Mouse (Mus musculus) forebrain, embryonic 13.5 days (tissue): ENCODE data around the gene Cdkn1c. TPM values are rescaled to one million over a fixed set of nuclear protein-coding genes. Genes with fewer than 3 reads are reported as not detected.

Source experiments
- ATAC-seq: fragments of 200-750 bp; cut with Nextera tagmentation; 2 replicates; pipeline ENCODE4 v1.8.0; 2017
- H3K27ac ChIP-seq: fragments of 300-500 bp; sonication (generic); 2 replicates; pipeline ENCODE4 v1.5.1; 2015; ENCODE audit warnings: inconsistent platforms, mild to moderate bottlenecking, moderate library complexity
- H3K27me3 ChIP-seq: fragments of 300-500 bp; sonication (generic); 2 replicates; pipeline ENCODE4 v1.6.1; 2015; ENCODE audit warnings: mild to moderate bottlenecking, inconsistent platforms
- H3K36me3 ChIP-seq: fragments of 300-500 bp; sonication (generic); 2 replicates; pipeline ENCODE4 v1.6.1; 2015; ENCODE audit warnings: mild to moderate bottlenecking, inconsistent platforms; ENCODE audit not compliant: poor library complexity, severe bottlenecking
- H3K4me1 ChIP-seq: fragments of 300-500 bp; sonication (generic); 2 replicates; pipeline ENCODE4 v1.6.1; 2015; ENCODE audit warnings: inconsistent platforms
- H3K4me2 ChIP-seq: fragments of 300-500 bp; sonication (generic); 2 replicates; pipeline ENCODE4 v1.6.1; 2015; ENCODE audit warnings: inconsistent platforms, mild to moderate bottlenecking, moderate library complexity
- H3K4me3 ChIP-seq: fragments of 300-500 bp; sonication (generic); 2 replicates; pipeline ENCODE4 v1.5.1; 2015; ENCODE audit warnings: mild to moderate bottlenecking, inconsistent platforms
- H3K9ac ChIP-seq: fragments of 300-500 bp; sonication (generic); 2 replicates; pipeline ENCODE4 v1.6.1; 2015; ENCODE audit warnings: mild to moderate bottlenecking, inconsistent platforms
- H3K9me3 ChIP-seq: fragments of 300-500 bp; sonication (generic); replicated peaks from 2 replicates; pipeline ENCODE4 v1.6.1; 2016; ENCODE audit warnings: inconsistent platforms
- WGBS: fragments of 180-500 bp; shearing (Covaris S2); methylation state at CpG from one replicate; pipeline ENCODE4 v1.1.7; 2015; 5-methylcytosine and 5-hydroxymethylcytosine counted together
- polyA plus RNA-seq: library from polyadenylated mRNA; unstranded; fragments of >200 nt; fragmentation: Nextera tagmentation; extraction: Ambion mirVana; gene quantifications from 2 replicates; pipeline ENCODE4 v1.2.1, GENCODE M21; 2015

The Cdkn1c gene
- polyA plus RNA-seq: 140 and 149 TPM in 2 replicates

GRCm38 (mm10) chr7:143460874-143461273 lies at the start of gene Cdkn1c:
Gene Cdkn1c (minus strand): TSS chr7:143461050.
- Histone ChIP-seq H3K4me1 (peaks cover 10% of the 10 kb centered on the region), H3K4me3 (peak within 1 kb of the TSS; percentile 47), H3K36me3 (no peaks in the 10 kb centered on the region), H3K9me3 (peaks cover 26% of the 10 kb centered on the region), H3K27me3 (peaks cover 84% of the 10 kb centered on the region), H3K9ac (peak within 1 kb of the TSS; percentile 68), H3K4me2 (peak within 1 kb of the TSS; percentile 60), H3K27ac (peak within 1 kb of the TSS; percentile 48)
- 33% methylated on average over 34 of the region's 48 CpGs for WGBS
- peak; percentile 90 for ATAC-seq

GRCm38 (mm10) chr7:143509566-143509965 lies 48.7 kb upstream of the Cdkn1c start:
- no peak overlapping the region for H3K4me2 ChIP-seq
- no peak overlapping the region for H3K4me3 ChIP-seq
- H3K9ac ChIP-seq: no peak overlapping the region
- no peaks in the 10 kb centered on the region for H3K9me3 ChIP-seq
- no peak for ATAC-seq
- 60% methylated on average over 1 of the region's 1 CpGs for WGBS
- H3K4me1 ChIP-seq: no peaks in the 10 kb centered on the region
- no peak overlapping the region for H3K27ac ChIP-seq
- peaks cover 24% of the 10 kb centered on the region for H3K36me3 ChIP-seq
- H3K27me3 ChIP-seq: peaks cover 14% of the 10 kb centered on the region

- Histone ChIP-seq H3K4me1 (peaks cover 13% of the 10 kb centered on the region), H3K4me3 (no peak overlapping the region), H3K4me2 (no peak overlapping the region), H3K27me3 (peaks cover 43% of the 10 kb centered on the region), H3K9ac (no peak overlapping the region), H3K27ac (no peak overlapping the region), H3K36me3 (0 out of 2 replicates have a peak, but pooled peaks cover 4% of the 10 kb centered on the region), H3K9me3 (no peaks in the 10 kb centered on the region)
- WGBS: 39% methylated on average over 7 of the region's 7 CpGs
- no peak for ATAC-seq
Measured at GRCm38 (mm10) chr7:143506675-143507074, 45.8 kb upstream of the Cdkn1c start.

- no peak overlapping the region for H3K4me3 ChIP-seq
- no peak overlapping the region for H3K4me2 ChIP-seq
- no peak overlapping the region for H3K27ac ChIP-seq
- WGBS: 68% methylated on average over 7 of the region's 7 CpGs
- H3K4me1 ChIP-seq: peaks cover 15% of the 10 kb centered on the region
- H3K9ac ChIP-seq: no peak overlapping the region
- no peak for ATAC-seq
- no peaks in the 10 kb centered on the region for H3K9me3 ChIP-seq
- H3K36me3 ChIP-seq: 0 out of 2 replicates have a peak, but pooled peaks cover 4% of the 10 kb centered on the region
- H3K27me3 ChIP-seq: peaks cover 47% of the 10 kb centered on the region
Measured at GRCm38 (mm10) chr7:143506271-143506670, 45.4 kb upstream of the Cdkn1c start.

GRCm38 (mm10) chr7:143505823-143506222 lies 45.0 kb upstream of the Cdkn1c start:
- 25% methylated on average over 11 of the region's 11 CpGs for WGBS
- no peaks in the 10 kb centered on the region for H3K9me3 ChIP-seq
- H3K36me3 ChIP-seq: 0 out of 2 replicates have a peak, but pooled peaks cover 4% of the 10 kb centered on the region
- no peak for ATAC-seq
- H3K4me2 ChIP-seq: no peak overlapping the region
- peaks cover 52% of the 10 kb centered on the region for H3K27me3 ChIP-seq
- no peak overlapping the region for H3K9ac ChIP-seq
- peaks cover 15% of the 10 kb centered on the region for H3K4me1 ChIP-seq
- H3K4me3 ChIP-seq: no peak overlapping the region
- H3K27ac ChIP-seq: no peak overlapping the region

GRCm38 (mm10) chr7:143505411-143505810 lies 44.6 kb upstream of the Cdkn1c start:
- H3K27me3 ChIP-seq: peaks cover 56% of the 10 kb centered on the region
- 0 out of 2 replicates have a peak, but pooled peaks cover 4% of the 10 kb centered on the region for H3K36me3 ChIP-seq

GRCm38 (mm10) chr7:143503926-143504325 lies 43.1 kb upstream of the Cdkn1c start:
- Histone ChIP-seq H3K27me3 (peaks cover 70% of the 10 kb centered on the region), H3K36me3 (no peaks in the 10 kb centered on the region), H3K9ac (no peak overlapping the region), H3K27ac (no peak overlapping the region), H3K9me3 (no peaks in the 10 kb centered on the region), H3K4me2 (no peak overlapping the region), H3K4me3 (no peak overlapping the region), H3K4me1 (peaks cover 15% of the 10 kb centered on the region)
- ATAC-seq: no peak
- WGBS: 87% methylated on average over 6 of the region's 6 CpGs

More at GRCm38 (mm10) chr7:143505411-143505810, 44.6 kb upstream of the Cdkn1c start:
- no peak overlapping the region for H3K4me2 ChIP-seq
- peaks cover 15% of the 10 kb centered on the region for H3K4me1 ChIP-seq
- H3K4me3 ChIP-seq: no peak overlapping the region
- H3K27ac ChIP-seq: no peak overlapping the region
- no peak for ATAC-seq
- no peak overlapping the region for H3K9ac ChIP-seq
- no peaks in the 10 kb centered on the region for H3K9me3 ChIP-seq
- WGBS: 91% methylated on average over 2 of the region's 2 CpGs

- H3K9ac ChIP-seq: peak within 1 kb of the TSS; percentile 50
- H3K4me3 ChIP-seq: peak within 1 kb of the TSS; percentile 43
- H3K9me3 ChIP-seq: no peaks in the 10 kb centered on the region
- no peaks in the 10 kb centered on the region for H3K36me3 ChIP-seq
- peaks cover 69% of the 10 kb centered on the region for H3K27me3 ChIP-seq
- peak; percentile 33; the same call in 1 of the 2 replicates for ATAC-seq
- H3K4me1 ChIP-seq: peaks cover 15% of the 10 kb centered on the region
- peak within 1 kb of the TSS; percentile 72 for H3K4me2 ChIP-seq
- WGBS: 6% methylated on average over 49 of the region's 51 CpGs
- no peak within 1 kb of the TSS for H3K27ac ChIP-seq
Measured at GRCm38 (mm10) chr7:143502418-143503200, 41.8 kb upstream of the Cdkn1c start, which contains the start of gene Phlda2. Gene Phlda2 (minus strand): TSS chr7:143503150.

GRCm38 (mm10) chr7:143501643-143502417 lies 41.0 kb upstream of the Cdkn1c start:
- Histone ChIP-seq H3K27me3 (peaks cover 69% of the 10 kb centered on the region), H3K27ac (no peak overlapping the region), H3K9ac (peak overlapping the region; percentile 50), H3K4me1 (peaks cover 15% of the 10 kb centered on the region), H3K4me3 (peak overlapping the region; percentile 43), H3K9me3 (no peaks in the 10 kb centered on the region), H3K36me3 (no peaks in the 10 kb centered on the region), H3K4me2 (peak overlapping the region; percentile 72)
- 6% methylated on average over 55 of the region's 55 CpGs for WGBS
- ATAC-seq: no peak

GRCm38 (mm10) chr7:143500912-143501311 lies 40.1 kb upstream of the Cdkn1c start:
- H3K4me1 ChIP-seq: peaks cover 15% of the 10 kb centered on the region
- no peak overlapping the region for H3K4me2 ChIP-seq
- H3K27ac ChIP-seq: no peak overlapping the region
- no peak overlapping the region for H3K9ac ChIP-seq
- peaks cover 69% of the 10 kb centered on the region for H3K27me3 ChIP-seq
- no peaks in the 10 kb centered on the region for H3K36me3 ChIP-seq
- H3K4me3 ChIP-seq: no peak overlapping the region
- ATAC-seq: no peak
- H3K9me3 ChIP-seq: no peaks in the 10 kb centered on the region
- WGBS: 61% methylated on average over 2 of the region's 2 CpGs

- 84% methylated on average over 4 of the region's 4 CpGs for WGBS
- Histone ChIP-seq H3K4me1 (peaks cover 15% of the 10 kb centered on the region), H3K4me2 (no peak overlapping the region), H3K36me3 (no peaks in the 10 kb centered on the region), H3K9ac (no peak overlapping the region), H3K4me3 (no peak overlapping the region), H3K9me3 (no peaks in the 10 kb centered on the region), H3K27me3 (peaks cover 50% of the 10 kb centered on the region), H3K27ac (no peak overlapping the region)
- no peak for ATAC-seq
Measured at GRCm38 (mm10) chr7:143498584-143498983, 37.7 kb upstream of the Cdkn1c start.
